Mouse (Mus musculus) intestine, embryonic 14.5 days (tissue): Measurements from ENCODE around the gene Stk17b. TPM values are rescaled to one million over a fixed set of nuclear protein-coding genes. Genes with fewer than 3 reads are reported as not detected.

ENCODE experiments used
- ATAC-seq: fragments of 200-750 bp; cut with Nextera tagmentation; replicated peaks from 2 replicates; pipeline ENCODE4 v1.8.0; 2017; ENCODE audit warnings: low read depth, moderate number of reproducible peaks, moderate TSS enrichment, moderate library complexity; ENCODE audit not compliant: low FRiP score, low TSS enrichment
- DNase-seq: peaks from one replicate; pipeline ENCODE4 v3.0.0-alpha.2; 2018; ENCODE audit warnings: low spot score
- H3K27ac ChIP-seq: fragments of 300-500 bp; sonication (generic); 2 replicates; pipeline ENCODE4 v1.5.1; 2014; ENCODE audit warnings: low read depth, mild to moderate bottlenecking, control low read depth
- H3K27me3 ChIP-seq: fragments of 300-500 bp; sonication (generic); replicated peaks from 2 replicates; pipeline ENCODE4 v1.6.1; 2014; ENCODE audit warnings: low read length, control low read depth; ENCODE audit not compliant: control insufficient read depth, insufficient read depth
- H3K36me3 ChIP-seq: fragments of 300-500 bp; sonication (generic); 2 replicates; pipeline ENCODE4 v1.6.1; 2014; ENCODE audit warnings: low read length, control low read depth; ENCODE audit not compliant: control insufficient read depth, insufficient read depth
- H3K4me1 ChIP-seq: fragments of 300-500 bp; sonication (generic); replicated peaks from 2 replicates; pipeline ENCODE4 v1.6.1; 2014; ENCODE audit warnings: low read length, control low read depth, mixed read lengths; ENCODE audit not compliant: control insufficient read depth, insufficient read depth
- H3K4me2 ChIP-seq: fragments of 300-500 bp; sonication (generic); 2 replicates; pipeline ENCODE4 v1.6.1; 2014; ENCODE audit warnings: low read length
- H3K4me3 ChIP-seq: fragments of 300-500 bp; sonication (generic); 2 replicates; pipeline ENCODE4 v1.5.1; 2014; ENCODE audit warnings: low read depth, low read length, control low read depth, mixed read lengths
- H3K9ac ChIP-seq: fragments of 300-500 bp; sonication (generic); 2 replicates; pipeline ENCODE4 v1.6.1; 2014; ENCODE audit warnings: mild to moderate bottlenecking, low read length
- H3K9me3 ChIP-seq: fragments of 300-500 bp; sonication (generic); 2 replicates; pipeline ENCODE4 v1.6.1; 2016; ENCODE audit warnings: low read length, control low read depth; ENCODE audit not compliant: control insufficient read depth
- WGBS: fragments of 180-500 bp; shearing (Covaris S2); extraction: QIAGEN DNeasy Blood & Tissue Kit; methylation state at CpG from one replicate; pipeline ENCODE4 v1.1.7; 2014; 5-methylcytosine and 5-hydroxymethylcytosine counted together
- polyA plus RNA-seq: library from polyadenylated mRNA; unstranded; fragments of >200 nt; fragmentation: Nextera tagmentation; extraction: Ambion mirVana; gene quantifications from 2 replicates; pipeline ENCODE4 v1.2.1, GENCODE M21; 2014

Stk17b gene
- polyA plus RNA-seq, 1 experiment from 2014 or later: 11.7 TPM

DNA sequence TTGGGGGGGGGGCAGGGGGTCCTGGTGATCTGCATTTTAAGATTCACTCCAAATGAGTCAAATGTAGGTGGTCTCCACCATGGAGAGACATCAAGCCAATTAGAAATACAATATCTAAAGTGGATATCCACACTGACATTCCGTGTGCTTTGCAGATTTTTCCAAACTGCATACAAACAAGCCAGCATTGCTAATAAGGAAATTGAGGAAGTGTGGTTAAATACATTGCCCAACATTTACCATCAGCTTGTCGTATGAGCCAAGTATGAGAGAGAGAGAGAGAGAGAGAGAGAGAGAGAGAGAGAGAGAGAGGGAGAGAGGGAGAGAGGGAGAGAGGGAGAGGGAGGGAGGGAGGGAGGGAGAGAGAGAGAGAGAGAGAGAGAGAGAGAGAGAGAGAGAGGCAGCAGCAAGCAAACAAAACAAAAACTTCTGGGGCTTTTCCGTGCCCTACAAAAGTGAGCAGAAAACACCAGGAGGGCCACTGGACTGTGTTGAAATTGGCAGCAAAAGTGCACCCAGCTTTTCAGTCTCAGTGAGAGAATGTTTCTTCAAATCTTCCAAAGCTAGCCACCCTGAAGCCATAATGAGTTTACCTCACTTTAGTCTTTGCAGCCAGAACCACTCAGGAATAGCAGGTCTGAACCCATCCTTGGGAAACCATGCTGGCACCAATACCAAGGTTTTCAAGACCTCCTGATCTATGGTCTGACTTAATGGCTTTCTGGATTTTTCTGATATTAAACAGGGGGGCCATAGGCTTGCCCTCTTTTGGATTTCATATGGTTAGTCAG lies 33.2 kb upstream of the Stk17b start:
- WGBS: 57% methylated on average over 3 of the region's 3 CpGs
- peaks cover under 1% of the 10 kb centered on the region; the same call in 1 of the 2 replicates for H3K4me1 ChIP-seq
- H3K4me2 ChIP-seq: no peak overlapping the region
- no peak for DNase-seq
- no peaks in the 10 kb centered on the region for H3K9me3 ChIP-seq
- no peak overlapping the region for H3K27ac ChIP-seq
- no peak overlapping the region for H3K9ac ChIP-seq
- ATAC-seq: no peak
- no peak overlapping the region for H3K4me3 ChIP-seq
- no peaks in the 10 kb centered on the region for H3K27me3 ChIP-seq
- H3K36me3 ChIP-seq: no peaks in the 10 kb centered on the region

DNA sequence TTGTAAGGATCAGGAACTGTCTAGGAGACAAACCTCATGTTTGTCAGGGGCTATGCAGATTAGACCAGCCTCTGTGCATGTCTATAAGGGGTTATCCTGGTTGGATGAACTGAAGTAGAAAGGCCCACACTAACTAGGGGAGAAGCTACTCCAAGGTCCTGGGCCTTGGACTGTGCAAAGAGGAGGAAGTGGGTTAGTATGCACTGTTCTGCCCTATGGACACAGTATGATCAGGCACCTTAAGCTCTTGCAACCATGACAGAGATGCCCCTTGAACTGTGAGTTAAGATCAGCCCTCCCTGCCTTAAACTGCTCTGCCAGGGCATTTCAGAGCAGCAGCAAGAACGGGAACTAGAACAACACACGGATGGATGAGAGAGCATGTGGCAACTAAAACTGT lies 31.3 kb upstream of the Stk17b start:
- WGBS: 70% methylated on average over 2 of the region's 2 CpGs
- no peaks in the 10 kb centered on the region for H3K4me1 ChIP-seq
- no peak overlapping the region for H3K27ac ChIP-seq
- no peak for DNase-seq
- no peak for ATAC-seq
- no peak overlapping the region for H3K4me3 ChIP-seq
- no peaks in the 10 kb centered on the region for H3K36me3 ChIP-seq
- H3K9ac ChIP-seq: no peak overlapping the region
- H3K4me2 ChIP-seq: no peak overlapping the region
- H3K27me3 ChIP-seq: no peaks in the 10 kb centered on the region
- H3K9me3 ChIP-seq: no peaks in the 10 kb centered on the region

DNA sequence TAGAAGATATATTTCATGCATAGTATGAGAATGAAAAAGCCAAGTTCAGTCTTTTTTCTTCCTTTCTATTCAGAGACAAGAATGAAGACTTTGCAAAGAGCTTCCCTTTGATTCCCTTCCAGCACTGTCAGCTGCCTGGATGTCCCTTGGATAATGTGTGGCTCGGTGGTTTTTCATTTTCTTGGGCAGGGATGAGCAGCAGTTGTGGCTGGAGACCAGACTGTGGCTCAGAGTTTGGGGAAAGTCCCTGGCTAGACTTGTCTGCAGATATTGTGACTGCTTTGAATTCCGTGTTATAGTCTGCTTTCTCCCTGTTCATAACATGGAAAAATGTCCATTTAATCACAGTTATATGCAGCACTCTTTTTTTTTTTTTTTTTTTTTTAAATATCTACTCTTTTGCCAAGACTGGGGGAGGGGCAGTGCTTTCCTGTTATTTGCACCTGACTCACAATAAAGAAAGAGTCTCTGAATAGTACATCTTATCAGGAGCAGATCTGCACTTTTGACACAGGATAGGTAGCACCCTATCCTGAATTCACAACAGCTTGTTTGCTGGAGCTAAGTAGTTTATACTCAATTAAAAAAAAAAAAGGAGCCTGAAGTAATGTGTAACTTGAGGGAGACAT lies 29.2 kb upstream of the Stk17b start:
- no peak overlapping the region for H3K4me3 ChIP-seq
- no peak for ATAC-seq
- no peaks in the 10 kb centered on the region for H3K4me1 ChIP-seq
- no peaks in the 10 kb centered on the region for H3K9me3 ChIP-seq
- H3K36me3 ChIP-seq: no peaks in the 10 kb centered on the region
- H3K27ac ChIP-seq: no peak overlapping the region
- no peaks in the 10 kb centered on the region for H3K27me3 ChIP-seq
- DNase-seq: no peak
- 68% methylated on average over 2 of the region's 2 CpGs for WGBS
- H3K9ac ChIP-seq: no peak overlapping the region
- no peak overlapping the region for H3K4me2 ChIP-seq

DNA sequence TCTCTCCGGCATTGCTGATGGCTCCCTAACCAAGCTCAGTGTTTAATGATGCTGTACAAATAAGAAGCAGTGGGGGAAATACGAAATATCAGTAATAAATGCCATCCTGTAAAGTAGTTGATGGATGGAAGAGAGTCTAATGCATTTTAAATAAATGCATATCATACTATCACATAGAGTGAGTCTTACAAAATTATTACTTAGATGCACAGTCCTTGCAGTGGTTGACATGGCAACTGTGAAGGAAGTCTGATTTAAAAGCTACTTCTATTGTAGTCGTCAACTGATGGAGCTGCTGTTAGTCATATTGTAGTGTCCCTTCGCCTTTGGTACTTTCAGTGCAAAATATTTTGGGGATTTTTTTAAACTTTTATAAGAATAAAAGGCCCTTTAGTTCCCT lies 26.9 kb upstream of the Stk17b start:
- no peak overlapping the region for H3K9ac ChIP-seq
- no peaks in the 10 kb centered on the region for H3K4me1 ChIP-seq
- H3K36me3 ChIP-seq: no peaks in the 10 kb centered on the region
- H3K27me3 ChIP-seq: no peaks in the 10 kb centered on the region
- no peak overlapping the region for H3K4me3 ChIP-seq
- no peak overlapping the region for H3K4me2 ChIP-seq
- no peaks in the 10 kb centered on the region for H3K9me3 ChIP-seq
- 83% methylated on average over 4 of the region's 4 CpGs for WGBS
- H3K27ac ChIP-seq: no peak overlapping the region
- ATAC-seq (no peak), DNase-seq (no peak)

DNA sequence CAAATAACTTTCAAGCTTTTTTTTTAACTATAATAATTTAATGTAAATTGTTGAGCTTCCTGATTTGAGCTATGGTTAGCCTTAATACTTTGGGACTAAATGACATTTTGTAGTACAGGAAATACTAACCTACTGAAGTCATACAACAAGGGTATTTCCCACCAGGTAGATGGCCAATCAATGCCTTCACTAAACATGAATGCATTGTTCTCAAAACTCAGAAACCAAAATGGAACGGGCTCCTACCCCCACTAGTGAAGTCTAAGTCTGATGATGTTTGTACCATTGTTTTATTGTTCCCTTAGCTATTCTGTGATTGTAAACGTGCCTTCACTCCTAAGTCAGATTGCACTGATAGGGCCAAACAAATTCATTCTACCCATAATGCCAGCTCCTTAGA lies 23.2 kb upstream of the Stk17b start:
- Histone ChIP-seq H3K27me3 (no peaks in the 10 kb centered on the region), H3K4me3 (no peak overlapping the region), H3K9me3 (no peaks in the 10 kb centered on the region), H3K36me3 (no peaks in the 10 kb centered on the region), H3K9ac (no peak overlapping the region), H3K4me1 (no peaks in the 10 kb centered on the region), H3K27ac (no peak overlapping the region), H3K4me2 (no peak overlapping the region)
- ATAC-seq (no peak), DNase-seq (no peak)
- 77% methylated on average over 2 of the region's 2 CpGs for WGBS

DNA sequence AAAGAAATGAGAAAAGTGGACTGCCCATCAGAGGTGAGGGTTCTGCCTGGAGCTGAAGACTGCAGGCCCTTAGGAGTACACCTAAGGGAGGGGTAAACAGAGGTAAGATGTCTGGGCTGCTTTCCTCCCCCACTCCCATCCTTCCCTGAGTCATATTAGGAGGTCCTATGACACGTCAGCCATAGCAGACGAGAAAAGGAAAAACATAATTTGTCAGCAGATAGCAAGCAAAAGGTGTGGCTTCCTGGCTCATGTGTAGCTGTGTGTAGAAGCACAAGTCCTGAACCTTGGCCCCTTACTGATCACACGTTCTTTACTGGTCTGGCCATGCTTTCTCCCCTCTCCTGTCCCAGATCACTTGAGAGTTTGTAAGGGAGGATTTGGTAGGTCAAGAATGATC lies 12.8 kb upstream of the Stk17b start:
- DNase-seq: no peak
- Histone ChIP-seq H3K4me2 (no peak overlapping the region), H3K9ac (no peak overlapping the region), H3K4me3 (no peak overlapping the region), H3K27ac (no peak overlapping the region), H3K9me3 (no peaks in the 10 kb centered on the region), H3K4me1 (no peaks in the 10 kb centered on the region), H3K27me3 (no peaks in the 10 kb centered on the region), H3K36me3 (no peaks in the 10 kb centered on the region)
- WGBS: 52% methylated on average over 3 of the region's 3 CpGs
- no peak for ATAC-seq

DNA sequence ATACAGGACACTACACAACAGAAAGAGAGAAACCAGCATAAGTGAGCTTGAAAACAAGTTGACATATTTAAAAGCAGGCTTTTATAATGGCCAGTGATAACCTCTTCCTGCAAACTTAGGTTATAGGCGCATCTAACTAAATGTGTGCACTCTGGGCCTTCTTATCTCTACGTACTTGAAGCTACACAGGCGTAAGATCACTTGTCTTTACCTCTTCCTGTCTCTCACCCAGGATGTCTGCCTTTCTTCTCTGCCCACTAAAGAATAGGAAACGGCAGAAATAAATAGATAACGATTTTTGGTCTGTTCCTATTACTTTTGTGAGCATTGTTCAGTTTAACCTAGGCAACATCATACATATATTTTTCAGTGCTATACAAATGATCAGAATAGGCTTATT lies 12.1 kb upstream of the Stk17b start:
- Histone ChIP-seq H3K27me3 (no peaks in the 10 kb centered on the region), H3K4me2 (no peak overlapping the region), H3K4me1 (no peaks in the 10 kb centered on the region), H3K27ac (no peak overlapping the region), H3K36me3 (no peaks in the 10 kb centered on the region), H3K9me3 (no peaks in the 10 kb centered on the region), H3K9ac (no peak overlapping the region), H3K4me3 (no peak overlapping the region)
- WGBS: 63% methylated on average over 5 of the region's 5 CpGs
- DNase-seq (no peak), ATAC-seq (no peak)

DNA sequence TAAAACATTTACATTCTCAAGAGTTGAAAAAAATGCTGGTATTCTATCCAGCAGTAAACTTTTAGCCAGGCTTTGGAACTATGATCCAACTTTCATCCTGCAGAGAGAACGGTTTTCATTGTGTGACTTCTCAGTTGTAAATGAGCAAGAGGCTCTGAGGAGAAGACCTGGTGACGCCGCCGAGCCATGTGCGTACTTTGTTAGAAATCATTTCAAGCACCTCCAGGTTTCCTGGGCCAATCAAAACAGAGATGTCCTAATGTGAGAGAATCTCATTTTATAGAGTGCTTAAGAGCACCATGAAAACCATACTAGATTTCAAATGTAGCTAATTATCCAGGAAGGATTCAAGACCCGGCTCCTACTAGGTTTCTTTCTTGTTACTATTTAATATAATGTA lies 11.2 kb upstream of the Stk17b start:
- Histone ChIP-seq H3K27me3 (no peaks in the 10 kb centered on the region), H3K9me3 (no peaks in the 10 kb centered on the region), H3K4me3 (no peak overlapping the region), H3K4me2 (no peak overlapping the region), H3K36me3 (no peaks in the 10 kb centered on the region), H3K9ac (no peak overlapping the region), H3K4me1 (no peaks in the 10 kb centered on the region), H3K27ac (no peak overlapping the region)
- ATAC-seq: no peak
- DNase-seq: no peak
- 87% methylated on average over 6 of the region's 6 CpGs for WGBS

DNA sequence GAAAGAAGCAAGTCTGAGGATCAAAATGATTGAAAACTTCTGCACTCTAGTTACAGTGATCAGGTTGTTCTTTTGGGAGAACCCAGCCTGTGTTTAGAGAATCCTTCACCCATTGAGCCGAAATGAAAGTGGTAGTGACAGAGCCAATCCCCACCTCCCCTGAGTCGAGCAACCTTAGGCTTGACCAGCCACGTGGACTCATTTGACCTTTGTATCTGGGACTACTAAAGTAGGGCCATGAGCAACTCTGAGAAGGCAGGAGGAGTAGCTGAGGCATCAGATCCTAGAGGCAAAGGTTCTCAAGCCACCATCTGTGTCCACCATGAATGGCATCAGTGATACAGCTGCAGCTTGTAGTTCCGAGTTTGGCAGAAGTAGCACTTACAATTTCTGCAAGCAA lies 10.6 kb upstream of the Stk17b start:
- H3K4me3 ChIP-seq: no peak overlapping the region
- no peaks in the 10 kb centered on the region for H3K9me3 ChIP-seq
- H3K36me3 ChIP-seq: no peaks in the 10 kb centered on the region
- H3K27ac ChIP-seq: no peak overlapping the region
- WGBS: 76% methylated on average over 4 of the region's 4 CpGs
- no peak overlapping the region for H3K9ac ChIP-seq
- no peak overlapping the region for H3K4me2 ChIP-seq
- DNase-seq: no peak
- H3K4me1 ChIP-seq: no peaks in the 10 kb centered on the region
- ATAC-seq: no peak
- H3K27me3 ChIP-seq: no peaks in the 10 kb centered on the region
